Mouse (Mus musculus) spleen, adult 2 months (tissue): ENCODE results near the gene Synpo2.

Experiments used
- CTCF ChIP-seq: fragments of 200-500 bp; IDR thresholded peaks from 2 replicates; pipeline ENCODE4 v1.5.1; 2011; ENCODE audit warnings: mild to moderate bottlenecking, inconsistent platforms; ENCODE audit not compliant: insufficient read depth, insufficient read length, insufficient replicate concordance; ENCODE audit errors: extremely low read depth
- POLR2A ChIP-seq: fragments of 200-500 bp; IDR thresholded peaks from 2 replicates; pipeline ENCODE4 v1.6.1; 2011; ENCODE audit warnings: low read depth, low read length, inconsistent platforms

GRCm38 (mm10) chr3:123185238-123185925 lies 50.6 kb downstream of the Synpo2 start:
- TF ChIP-seq CTCF (no peak), POLR2A (no peak)
